Mouse (Mus musculus) C2C12 (cell line): ENCODE results near the gene AI661453.

Experiments used
- CEBPB ChIP-seq: IDR thresholded peaks from one replicate; pipeline ENCODE4 v1.6.1; 2011; ENCODE audit warnings: low read depth, mild to moderate bottlenecking, control low read depth, moderate library complexity
- CTCF ChIP-seq: IDR thresholded peaks from one replicate; pipeline ENCODE4 v1.5.1; 2011; ENCODE audit not compliant: control insufficient read depth, insufficient read depth, insufficient read length
- MAX ChIP-seq: IDR thresholded peaks from one replicate; pipeline ENCODE4 v1.6.1; 2011; ENCODE audit warnings: mild to moderate bottlenecking, control low read depth
- MYOD1 ChIP-seq: IDR thresholded peaks from one replicate; pipeline ENCODE4 v1.6.1; 2011; ENCODE audit warnings: low read depth; ENCODE audit not compliant: control insufficient read depth, insufficient read length
- MYOG ChIP-seq: IDR thresholded peaks from one replicate; pipeline ENCODE4 v1.6.1; 2011; ENCODE audit not compliant: control insufficient read depth, insufficient read length; ENCODE audit errors: extremely low read depth
- USF1 ChIP-seq: IDR thresholded peaks from one replicate; pipeline ENCODE4 v1.6.1; 2011; ENCODE audit warnings: low read depth, mild to moderate bottlenecking, control low read depth, moderate library complexity

DNA sequence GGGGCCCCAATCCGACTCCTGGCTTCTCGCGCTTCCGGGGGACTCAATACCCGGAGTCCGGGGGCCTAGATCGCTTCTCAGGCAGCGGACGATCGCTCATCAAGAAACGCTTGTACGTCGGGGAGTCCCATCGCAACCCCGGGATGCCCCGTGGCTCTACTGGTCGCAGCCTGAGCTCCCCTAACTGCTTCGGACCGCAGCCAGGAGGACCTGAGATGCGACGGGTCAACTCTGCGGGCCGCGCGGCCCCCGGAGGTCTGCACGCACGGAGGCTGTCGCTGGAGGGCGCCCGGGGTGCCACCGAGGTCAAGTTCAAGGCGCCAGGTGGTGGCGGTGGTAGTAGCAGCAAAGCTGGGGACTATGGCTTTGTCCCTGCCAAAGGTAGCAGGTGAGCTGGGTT, 32.1 kb downstream of the AI661453 start:
- TF ChIP-seq CTCF (no peak), MAX (no peak), USF1 (no peak), MYOG (no peak), MYOD1 (no peak), CEBPB (no peak)
